Mouse (Mus musculus) mouse trophoblast stem cell (cell line): ENCODE measurements around the gene Mettl27.

ENCODE experiments used
- in situ Hi-C, 2 experiments: fragments of 300-500 bp; cut with MseI, MboI; formaldehyde crosslinking; loops; 2 replicates in 1 of 2; 3 replicates in 1 of 2; pipeline ENCODE4 v1.15.1; 2025

Gene Mettl27

DNA sequence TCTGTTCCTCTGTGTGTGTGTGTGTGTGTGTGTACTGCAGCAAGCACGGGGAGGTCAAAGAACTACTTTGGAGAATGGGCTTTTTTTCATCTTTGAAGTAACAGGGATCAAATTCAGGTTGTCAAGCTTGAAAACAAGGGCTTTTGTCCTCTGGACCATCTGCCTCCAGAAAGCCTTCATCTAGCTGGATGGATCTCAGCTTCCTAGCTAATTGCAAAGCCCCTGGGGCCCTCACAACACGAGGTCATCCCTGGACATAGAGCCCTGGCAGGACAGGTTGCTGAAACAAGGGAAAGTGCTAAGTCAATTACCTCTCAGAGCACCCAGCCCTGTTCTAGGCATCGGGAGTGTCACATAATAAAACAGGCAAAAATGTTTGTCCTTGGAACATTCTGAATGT lies 51.6 kb downstream of the Mettl27 start:
- in situ Hi-C loops = no loop called here

DNA sequence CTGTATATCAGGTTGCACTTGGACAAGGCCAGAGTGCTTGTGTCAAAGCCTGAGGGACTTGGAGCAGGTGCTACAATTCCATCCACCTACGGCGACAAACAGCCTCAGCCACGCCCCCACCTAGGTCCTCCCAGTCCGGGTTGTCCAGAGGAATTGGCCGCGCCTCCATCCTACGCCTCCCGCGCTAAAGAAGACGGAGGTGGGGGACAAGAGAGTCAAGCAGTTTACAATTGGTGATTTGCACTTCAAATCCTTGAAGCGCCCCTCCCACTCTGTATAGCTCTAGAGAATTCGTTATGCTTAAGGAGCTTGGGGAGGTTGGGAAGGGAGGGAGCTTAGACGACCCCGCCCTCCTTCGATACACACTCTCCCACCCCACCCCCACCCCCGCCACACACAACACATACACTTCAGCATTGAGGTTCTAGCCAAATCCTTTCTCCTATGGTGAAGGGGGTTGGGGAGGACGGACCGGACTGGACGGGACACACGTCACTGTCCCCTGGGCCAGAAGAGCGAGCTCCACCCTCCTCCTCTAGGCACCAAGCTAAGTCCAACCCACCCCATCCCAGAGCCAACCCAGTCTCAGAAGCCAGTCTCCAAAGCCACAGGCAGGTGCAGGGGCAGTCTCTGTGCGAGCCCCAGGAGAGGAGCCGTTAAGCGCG lies 53.6 kb downstream of the Mettl27 start, which contains the start of gene Cldn3:
Gene Cldn3, plus strand, starts transcription at position 582 of the 665 bp plus-strand sequence.
- in situ Hi-C loops = no loop called here

DNA sequence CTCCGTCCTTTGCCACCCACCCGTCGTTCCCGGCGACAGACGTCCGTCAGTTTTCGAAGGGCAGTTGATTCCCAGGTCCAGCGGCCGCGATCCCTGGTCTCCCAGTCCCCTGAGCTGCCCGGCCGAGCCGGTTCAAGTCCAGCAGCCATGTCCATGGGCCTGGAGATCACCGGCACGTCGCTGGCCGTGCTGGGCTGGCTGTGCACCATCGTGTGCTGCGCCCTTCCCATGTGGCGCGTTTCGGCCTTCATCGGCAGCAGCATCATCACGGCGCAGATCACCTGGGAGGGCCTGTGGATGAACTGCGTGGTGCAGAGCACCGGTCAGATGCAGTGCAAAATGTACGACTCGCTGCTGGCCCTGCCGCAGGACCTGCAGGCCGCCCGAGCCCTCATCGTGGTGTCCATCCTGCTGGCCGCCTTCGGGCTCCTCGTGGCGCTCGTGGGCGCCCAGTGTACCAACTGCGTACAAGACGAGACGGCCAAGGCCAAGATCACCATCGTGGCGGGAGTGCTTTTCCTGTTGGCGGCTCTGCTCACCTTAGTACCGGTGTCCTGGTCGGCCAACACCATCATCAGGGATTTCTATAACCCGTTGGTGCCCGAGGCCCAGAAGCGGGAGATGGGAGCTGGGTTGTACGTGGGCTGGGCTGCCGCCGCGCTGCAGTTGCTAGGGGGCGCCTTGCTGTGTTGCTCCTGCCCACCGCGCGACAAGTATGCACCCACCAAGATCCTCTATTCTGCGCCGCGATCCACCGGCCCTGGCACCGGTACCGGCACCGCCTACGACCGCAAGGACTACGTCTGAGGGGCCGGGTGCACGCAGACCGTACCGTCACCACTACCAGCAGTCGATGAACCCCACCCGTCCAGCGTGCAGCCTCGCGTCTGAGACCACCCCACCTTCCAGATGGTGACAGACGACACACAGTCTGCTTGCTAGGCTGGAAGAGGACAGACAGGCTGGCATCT lies 54.4 kb downstream of the Mettl27 start:
- in situ Hi-C loops = no loop called here

DNA sequence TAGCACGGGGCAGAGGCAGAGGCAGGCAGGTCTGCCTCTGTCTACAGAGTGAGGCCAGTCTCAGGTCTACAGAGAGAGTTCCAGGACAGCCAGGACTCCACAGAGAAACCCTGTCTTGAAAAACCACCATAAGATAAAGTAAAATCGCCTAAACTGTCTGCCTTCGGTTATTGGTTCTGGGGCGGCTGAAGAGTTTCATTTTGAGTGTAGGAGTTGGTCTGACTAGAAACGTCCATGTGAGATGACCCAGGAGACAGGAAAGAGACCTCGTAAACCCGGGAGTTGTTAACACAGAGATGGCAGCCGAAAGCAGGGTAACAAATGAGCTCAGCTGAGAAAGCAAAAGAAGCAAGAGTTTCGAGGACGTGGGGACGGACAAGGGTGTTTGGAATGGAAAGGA lies 57.0 kb downstream of the Mettl27 start:
- in situ Hi-C loops = no loop called here

DNA sequence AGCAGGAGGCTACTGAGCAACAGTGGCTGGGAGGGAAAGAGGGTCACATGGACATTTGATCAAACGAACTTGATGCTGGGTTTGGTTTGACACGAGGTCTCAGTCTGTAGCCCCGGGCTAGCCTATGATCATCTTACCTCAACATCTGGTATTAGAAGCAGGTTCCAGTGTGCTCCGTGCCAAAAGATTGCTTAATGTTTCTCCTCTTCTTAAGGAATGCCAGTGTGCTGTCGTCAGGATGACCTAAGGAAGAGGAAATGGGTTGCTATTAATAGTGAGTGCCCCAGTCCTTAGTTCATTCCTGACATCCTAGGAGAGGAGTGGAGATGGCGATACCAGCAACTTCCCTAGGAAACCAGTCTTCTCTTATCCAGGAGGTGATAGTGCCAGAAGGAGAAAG lies 57.6 kb downstream of the Mettl27 start:
- in situ Hi-C loops = no loop called here
